Mouse (Mus musculus): Measurements from ENCODE around the gene Fam83c. TPM values are rescaled to one million over a fixed set of nuclear protein-coding genes. Genes with fewer than 3 reads are reported as not detected.

Fam83c gene
- polyA plus RNA-seq, 1 experiment from 2014 or later, result 2.7 TPM

DNA sequence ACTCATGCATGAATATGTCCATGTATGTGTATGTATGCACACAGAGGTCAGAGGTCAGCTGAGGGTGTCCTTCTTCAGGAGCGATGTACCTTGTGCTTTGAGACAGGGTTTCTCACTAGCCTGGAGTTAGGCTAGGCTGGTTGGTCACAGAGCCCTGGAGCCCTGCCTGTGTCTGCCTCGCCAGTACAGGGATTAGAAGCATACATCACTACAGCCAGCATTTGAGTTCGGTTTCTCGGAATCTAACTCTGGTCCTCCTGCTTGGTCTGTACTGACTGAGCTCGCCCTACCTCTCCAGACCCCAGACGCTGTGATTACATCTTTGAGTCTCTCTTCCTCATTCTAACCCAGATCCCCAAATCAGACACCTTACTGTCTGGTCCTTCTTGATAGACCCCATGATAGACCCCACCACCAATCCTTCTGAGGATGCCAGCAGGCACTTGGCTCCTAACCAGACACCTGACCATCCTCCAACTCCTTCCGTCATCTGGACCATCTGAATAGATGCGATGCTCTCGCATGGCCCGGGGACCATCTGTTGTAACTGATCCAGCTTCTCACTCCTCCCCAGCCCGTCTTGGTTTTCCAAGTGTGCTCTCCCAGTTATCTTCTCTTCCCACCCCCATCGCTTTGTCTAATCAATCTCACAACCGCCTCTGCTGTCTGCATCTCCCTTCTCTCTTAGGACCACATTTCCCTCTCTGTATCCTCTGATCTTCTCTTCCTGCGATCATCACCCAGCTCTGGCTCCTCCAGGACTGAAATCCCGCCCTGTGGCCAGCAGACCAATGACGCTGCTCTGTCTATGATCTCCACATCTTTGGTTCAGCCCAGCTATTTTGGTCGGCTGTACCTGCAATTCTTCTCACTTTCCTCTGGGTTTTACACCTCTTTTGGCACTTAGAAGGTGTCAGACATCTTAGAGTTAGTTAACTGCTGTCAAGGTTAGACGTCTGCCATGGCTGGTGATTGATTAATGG, 46.4 kb downstream of the Fam83c start:
- Histone ChIP-seq H3K27me3 (ENCODE audit: control insufficient read depth, insufficient read depth, low read length) (no peaks in the 10 kb centered on the region), H3K4me3 (ENCODE audit: low read depth, low read length) (no peak overlapping the region), H3K4me2 (replicated peaks; ENCODE audit: low read depth) (no peak overlapping the region), H3K9ac (ENCODE audit: low read length) (no peak overlapping the region), H3K9me3 (ENCODE audit: control insufficient read depth, low read length) (no peaks in the 10 kb centered on the region), H3K4me1 (replicated peaks; ENCODE audit: control insufficient read depth, insufficient read depth) (no peaks in the 10 kb centered on the region), H3K36me3 (ENCODE audit: control insufficient read depth, insufficient read depth, low read length) (no peaks in the 10 kb centered on the region), H3K27ac (replicated peaks) (no peak overlapping the region)
- 62% methylated on average over 18 of the region's 18 CpGs for WGBS
- no peak for TF ChIP-seq CTCF (IDR thresholded peaks at IDR 0.05; ENCODE audit: low read depth)
- no peak for TF ChIP-seq EP300 (optimal IDR thresholded peaks at IDR 0.05)
- DNase-seq (ENCODE audit: low spot score), result no peak
- ATAC-seq (ENCODE audit: low FRiP score, low TSS enrichment), result no peak

GRCm38 (mm10) chr2:155786905-155787304, 47.7 kb downstream of the Fam83c start:
- Histone ChIP-seq H3K4me3 (ENCODE audit: low read depth, low read length) (no peak overlapping the region), H3K9me3 (ENCODE audit: control insufficient read depth, low read length) (no peaks in the 10 kb centered on the region), H3K36me3 (ENCODE audit: control insufficient read depth, insufficient read depth, low read length) (no peaks in the 10 kb centered on the region), H3K4me2 (replicated peaks; ENCODE audit: low read depth) (no peak overlapping the region), H3K27me3 (ENCODE audit: control insufficient read depth, insufficient read depth, low read length) (no peaks in the 10 kb centered on the region), H3K27ac (replicated peaks) (no peak overlapping the region), H3K9ac (ENCODE audit: low read length) (no peak overlapping the region), H3K4me1 (replicated peaks; ENCODE audit: control insufficient read depth, insufficient read depth) (no peaks in the 10 kb centered on the region)
- no peak for DNase-seq (ENCODE audit: low spot score)
- 64% methylated on average over 5 of the region's 5 CpGs for WGBS
- no peak for TF ChIP-seq CTCF (IDR thresholded peaks at IDR 0.05; ENCODE audit: low read depth)
- no peak for TF ChIP-seq EP300 (optimal IDR thresholded peaks at IDR 0.05)
- ATAC-seq (ENCODE audit: low FRiP score, low TSS enrichment), result no peak

DNA sequence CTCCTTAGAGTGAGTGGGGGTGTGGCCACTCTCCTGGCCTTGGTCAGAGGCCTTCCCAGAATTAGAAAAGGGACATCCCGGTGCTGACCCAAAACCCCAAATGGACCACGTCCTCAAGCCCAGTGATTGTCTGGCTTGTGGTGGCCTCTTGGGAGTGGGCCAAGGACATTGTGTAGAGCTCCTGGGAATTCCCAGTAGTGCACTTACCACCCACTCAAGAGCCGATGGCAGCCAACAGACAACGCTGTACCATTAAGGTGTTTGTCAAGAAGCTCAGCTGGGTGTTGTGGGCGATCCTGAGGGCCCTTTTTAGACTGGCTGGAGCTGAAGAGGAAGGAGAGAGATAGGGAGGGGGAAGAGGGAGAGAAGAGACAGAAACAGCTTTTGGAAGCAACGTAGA, 50.1 kb downstream of the Fam83c start:
- no peak for ATAC-seq (ENCODE audit: low FRiP score, low TSS enrichment)
- Histone ChIP-seq H3K27ac (replicated peaks) (no peak overlapping the region), H3K9ac (ENCODE audit: low read length) (no peak overlapping the region), H3K27me3 (ENCODE audit: control insufficient read depth, insufficient read depth, low read length) (no peaks in the 10 kb centered on the region), H3K4me2 (replicated peaks; ENCODE audit: low read depth) (no peak overlapping the region), H3K9me3 (ENCODE audit: control insufficient read depth, low read length) (no peaks in the 10 kb centered on the region), H3K36me3 (ENCODE audit: control insufficient read depth, insufficient read depth, low read length) (no peaks in the 10 kb centered on the region), H3K4me3 (ENCODE audit: low read depth, low read length) (no peak overlapping the region), H3K4me1 (replicated peaks; ENCODE audit: control insufficient read depth, insufficient read depth) (no peaks in the 10 kb centered on the region)
- WGBS, result 75% methylated on average over 6 of the region's 6 CpGs
- no peak for DNase-seq (ENCODE audit: low spot score)
- TF ChIP-seq CTCF (IDR thresholded peaks at IDR 0.05; ENCODE audit: low read depth), result no peak
- TF ChIP-seq EP300 (optimal IDR thresholded peaks at IDR 0.05), result no peak

DNA sequence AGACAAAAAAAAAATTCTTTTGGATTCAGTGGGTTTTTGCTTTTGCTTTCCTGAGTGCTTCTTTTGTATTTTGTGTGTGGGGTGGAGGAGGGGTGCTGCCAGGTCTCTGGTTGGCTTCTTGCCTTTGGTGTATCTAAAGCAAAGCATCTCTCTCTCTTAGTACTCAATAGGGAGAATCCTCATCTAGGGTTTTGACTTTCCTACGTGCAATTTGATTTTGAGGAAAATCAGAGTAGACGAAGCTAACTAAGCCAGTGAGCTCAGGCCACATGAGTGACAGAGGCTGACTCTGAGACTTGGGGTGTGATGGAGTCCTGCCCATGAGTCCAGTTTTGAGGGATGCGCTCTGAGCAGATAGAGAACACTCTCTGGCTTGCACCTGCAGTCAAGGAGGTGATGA, 55.1 kb downstream of the Fam83c start:
- Histone ChIP-seq H3K27ac (replicated peaks) (no peak overlapping the region), H3K4me2 (replicated peaks; ENCODE audit: low read depth) (no peak overlapping the region)
- WGBS, result 87% methylated on average over 3 of the region's 3 CpGs

DNA sequence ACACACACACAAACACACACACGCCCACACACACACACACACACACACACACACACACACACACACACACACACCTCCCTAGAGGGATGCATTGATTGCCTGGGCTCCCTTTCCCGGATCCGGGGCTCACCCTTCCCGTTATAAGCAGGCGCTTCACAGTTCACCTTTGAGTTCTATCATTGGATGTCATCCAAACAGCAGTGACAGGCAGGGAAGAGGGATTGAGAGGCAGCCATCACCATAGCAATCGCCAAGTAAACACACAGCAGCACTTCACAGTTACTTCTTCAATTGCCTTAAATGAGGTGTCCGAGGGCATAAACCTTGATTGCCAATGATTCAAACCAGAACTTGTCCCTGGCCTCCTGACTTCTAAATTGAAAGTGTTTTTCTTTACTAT, 55.6 kb downstream of the Fam83c start:
- peaks cover 5% of the 10 kb centered on the region; the same call in 1 of the 2 replicates for H3K27me3 ChIP-seq (ENCODE audit: control insufficient read depth, insufficient read depth, low read length)
- no peak overlapping the region for H3K9ac ChIP-seq (ENCODE audit: low read length)
- DNase-seq (ENCODE audit: low spot score) (no peak), ATAC-seq (ENCODE audit: low FRiP score, low TSS enrichment) (no peak)
- H3K4me3 ChIP-seq (ENCODE audit: low read depth, low read length), result no peak overlapping the region
- H3K27ac ChIP-seq (replicated peaks), result no peak overlapping the region
- no peaks in the 10 kb centered on the region for H3K9me3 ChIP-seq (ENCODE audit: control insufficient read depth, low read length)
- no peak overlapping the region for H3K4me2 ChIP-seq (replicated peaks; ENCODE audit: low read depth)
- WGBS, result 39% methylated on average over 7 of the region's 7 CpGs
- H3K4me1 ChIP-seq (replicated peaks; ENCODE audit: control insufficient read depth, insufficient read depth), result no peaks in the 10 kb centered on the region
- H3K36me3 ChIP-seq (ENCODE audit: control insufficient read depth, insufficient read depth, low read length), result no peaks in the 10 kb centered on the region
- TF ChIP-seq CTCF (IDR thresholded peaks at IDR 0.05; ENCODE audit: low read depth) (no peak), EP300 (optimal IDR thresholded peaks at IDR 0.05) (no peak)

More for the DNA sequence above, 55.1 kb downstream of the Fam83c start:
- Histone ChIP-seq H3K9ac (ENCODE audit: low read length) (no peak overlapping the region), H3K27me3 (ENCODE audit: control insufficient read depth, insufficient read depth, low read length) (peaks cover 5% of the 10 kb centered on the region; the same call in 1 of the 2 replicates), H3K4me1 (replicated peaks; ENCODE audit: control insufficient read depth, insufficient read depth) (no peaks in the 10 kb centered on the region), H3K4me3 (ENCODE audit: low read depth, low read length) (no peak overlapping the region), H3K9me3 (ENCODE audit: control insufficient read depth, low read length) (no peaks in the 10 kb centered on the region), H3K36me3 (ENCODE audit: control insufficient read depth, insufficient read depth, low read length) (no peaks in the 10 kb centered on the region)
- DNase-seq (ENCODE audit: low spot score) (no peak), ATAC-seq (ENCODE audit: low FRiP score, low TSS enrichment) (no peak)
- TF ChIP-seq CTCF (IDR thresholded peaks at IDR 0.05; ENCODE audit: low read depth) (no peak), EP300 (optimal IDR thresholded peaks at IDR 0.05) (no peak)

DNA sequence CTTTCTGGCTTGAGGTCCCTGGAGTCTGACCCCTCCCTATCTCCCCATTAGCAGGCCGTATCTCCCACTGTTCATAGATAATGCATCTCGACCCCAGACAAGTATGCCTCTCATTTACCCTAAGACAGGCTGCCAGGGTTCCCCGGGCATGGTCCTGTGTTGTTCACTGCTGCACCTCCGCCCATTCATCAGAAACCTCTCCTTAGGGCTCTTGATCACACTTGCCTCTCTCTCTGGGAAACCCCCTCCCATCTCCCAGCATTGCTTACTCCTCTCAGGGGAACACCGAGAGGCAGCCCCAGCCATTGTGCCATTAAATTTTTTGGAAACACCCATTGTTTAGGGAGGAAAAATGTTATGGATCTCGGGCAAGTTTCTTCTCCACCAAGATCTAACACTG, 56.6 kb downstream of the Fam83c start:
- Histone ChIP-seq H3K4me3 (ENCODE audit: low read depth, low read length) (no peak overlapping the region), H3K9ac (ENCODE audit: low read length) (no peak overlapping the region), H3K4me1 (replicated peaks; ENCODE audit: control insufficient read depth, insufficient read depth) (no peaks in the 10 kb centered on the region), H3K4me2 (replicated peaks; ENCODE audit: low read depth) (no peak overlapping the region), H3K36me3 (ENCODE audit: control insufficient read depth, insufficient read depth, low read length) (no peaks in the 10 kb centered on the region), H3K27me3 (ENCODE audit: control insufficient read depth, insufficient read depth, low read length) (peaks cover 5% of the 10 kb centered on the region; the same call in 1 of the 2 replicates), H3K27ac (replicated peaks) (no peak overlapping the region), H3K9me3 (ENCODE audit: control insufficient read depth, low read length) (no peaks in the 10 kb centered on the region)
- 60% methylated on average over 6 of the region's 6 CpGs for WGBS
- TF ChIP-seq CTCF (IDR thresholded peaks at IDR 0.05; ENCODE audit: low read depth) (no peak), EP300 (optimal IDR thresholded peaks at IDR 0.05) (no peak)
- ATAC-seq (ENCODE audit: low FRiP score, low TSS enrichment) (no peak), DNase-seq (ENCODE audit: low spot score) (no peak)

All from stomach, postnatal 0 days (tissue).